Mouse (Mus musculus): ENCODE measurements around the gene 2700097O09Rik.
"Not testable (repeated sequence)": the region's sequence is repeated elsewhere in the genome, so short reads cannot be mapped to it uniquely, and the experiment has no call there.

Gene 2700097O09Rik

GRCm38 (mm10) chr12:55041011-55041410 lies 38.9 kb downstream of the 2700097O09Rik start:
- DNase-seq, result no peak

GRCm38 (mm10) chr12:55027088-55027487 lies 52.8 kb downstream of the 2700097O09Rik start:
- DNase-seq, result no peak

- no peak for DNase-seq
These were observed 56.6 kb downstream of the 2700097O09Rik start for GRCm38 (mm10) chr12:55023284-55023683.

- DNase-seq, result no peak
These were observed 60.5 kb downstream of the 2700097O09Rik start for GRCm38 (mm10) chr12:55019421-55019877.

- no peak for DNase-seq
These were observed 62.7 kb downstream of the 2700097O09Rik start for GRCm38 (mm10) chr12:55017119-55017721.

- DNase-seq, result no peak
These were observed 63.4 kb downstream of the 2700097O09Rik start for GRCm38 (mm10) chr12:55016339-55017118.

GRCm38 (mm10) chr12:55015428-55015827 lies 64.5 kb downstream of the 2700097O09Rik start:
- DNase-seq, result peak; percentile 58 to 74

- DNase-seq, result no peak
These were observed 66.1 kb downstream of the 2700097O09Rik start, which contains the start of gene Baz1a for GRCm38 (mm10) chr12:55013626-55014398. TSS of gene Baz1a (minus strand) at chr12:55014348.

- no peak for DNase-seq
These were observed 66.9 kb downstream of the 2700097O09Rik start for GRCm38 (mm10) chr12:55013031-55013430.

GRCm38 (mm10) chr12:55007361-55008008 lies 72.4 kb downstream of the 2700097O09Rik start:
- DNase-seq, result no peak

- no peak for DNase-seq
These were observed 73.8 kb downstream of the 2700097O09Rik start for GRCm38 (mm10) chr12:55006071-55006470.

- no peak for DNase-seq
These were observed 75.5 kb downstream of the 2700097O09Rik start for GRCm38 (mm10) chr12:55004396-55004795.

GRCm38 (mm10) chr12:55003843-55004242 lies 76.1 kb downstream of the 2700097O09Rik start:
- DNase-seq, result no peak

- not testable (repeated sequence) for DNase-seq
These were observed 77.4 kb downstream of the 2700097O09Rik start for GRCm38 (mm10) chr12:55002532-55002931.

GRCm38 (mm10) chr12:54999016-54999690 lies 80.8 kb downstream of the 2700097O09Rik start:
- peak; percentile 68 to 78 for DNase-seq

GRCm38 (mm10) chr12:54998411-54998810 lies 81.5 kb downstream of the 2700097O09Rik start:
- no peak for DNase-seq

- no peak for DNase-seq
These were observed 82.9 kb downstream of the 2700097O09Rik start for GRCm38 (mm10) chr12:54996979-54997474.

- DNase-seq, result no peak
These were observed 83.9 kb downstream of the 2700097O09Rik start for GRCm38 (mm10) chr12:54995965-54996364.
